Mouse (Mus musculus) hindbrain, postnatal 0 days (tissue): ENCODE measurements at regions not wholly inside any gene's neighbourhood (a gene's known extent, or its start where the extent isn't known, plus 50 kb on each side); places are given as distances from the start of the nearest gene placed in this dataset.
A peak's percentile ranks its signal among the peaks of the same experiment; 100 is the strongest.

Source experiments
- ATAC-seq: fragments of 200-750 bp; cut with Nextera tagmentation; 2 replicates; pipeline ENCODE4 v1.8.0; 2017; ENCODE audit warnings: mild to moderate bottlenecking, moderate TSS enrichment, moderate library complexity
- DNase-seq: peaks from one replicate; pipeline ENCODE4 v3.0.0-alpha.2; 2015; ENCODE audit warnings: low spot score
- H3K27ac ChIP-seq: fragments of 300-500 bp; sonication (generic); 2 replicates; pipeline ENCODE4 v1.5.1; 2014; ENCODE audit warnings: mild to moderate bottlenecking
- H3K27me3 ChIP-seq: fragments of 300-500 bp; sonication (generic); 2 replicates; pipeline ENCODE4 v1.6.1; 2014; ENCODE audit warnings: low read length, mixed read lengths; ENCODE audit not compliant: insufficient read depth
- H3K36me3 ChIP-seq: fragments of 300-500 bp; sonication (generic); 2 replicates; pipeline ENCODE4 v1.6.1; 2014; ENCODE audit warnings: low read length, mixed read lengths; ENCODE audit not compliant: insufficient read depth
- H3K4me1 ChIP-seq: fragments of 300-500 bp; sonication (generic); 2 replicates; pipeline ENCODE4 v1.6.1; 2014; ENCODE audit warnings: antibody characterized with exemption, low read length, mixed read lengths; ENCODE audit not compliant: insufficient read depth
- H3K4me2 ChIP-seq: fragments of 300-500 bp; sonication (generic); 2 replicates; pipeline ENCODE4 v1.6.1; 2014; ENCODE audit warnings: low read depth, mild to moderate bottlenecking, low read length, moderate library complexity, mixed read lengths
- H3K4me3 ChIP-seq: fragments of 300-500 bp; sonication (generic); 2 replicates; pipeline ENCODE4 v1.5.1; 2014; ENCODE audit warnings: low read length
- H3K9ac ChIP-seq: fragments of 300-500 bp; sonication (generic); replicated peaks from 2 replicates; pipeline ENCODE4 v1.6.1; 2014; ENCODE audit warnings: mild to moderate bottlenecking, low read length, moderate library complexity, mixed read lengths
- H3K9me3 ChIP-seq: fragments of 300-500 bp; sonication (generic); 2 replicates; pipeline ENCODE4 v1.6.1; 2016; ENCODE audit warnings: low read length, mixed read lengths
- CTCF ChIP-seq: IDR thresholded peaks from 2 replicates; pipeline ENCODE4 v1.5.1; 2016; ENCODE audit warnings: antibody characterized with exemption, control low read depth, low read depth
- WGBS: fragments of 180-500 bp; shearing (Covaris S2); extraction: QIAGEN DNeasy Blood & Tissue Kit; methylation state at CpG from one replicate; pipeline ENCODE4 v1.1.7; 2014; 5-methylcytosine and 5-hydroxymethylcytosine counted together

DNA sequence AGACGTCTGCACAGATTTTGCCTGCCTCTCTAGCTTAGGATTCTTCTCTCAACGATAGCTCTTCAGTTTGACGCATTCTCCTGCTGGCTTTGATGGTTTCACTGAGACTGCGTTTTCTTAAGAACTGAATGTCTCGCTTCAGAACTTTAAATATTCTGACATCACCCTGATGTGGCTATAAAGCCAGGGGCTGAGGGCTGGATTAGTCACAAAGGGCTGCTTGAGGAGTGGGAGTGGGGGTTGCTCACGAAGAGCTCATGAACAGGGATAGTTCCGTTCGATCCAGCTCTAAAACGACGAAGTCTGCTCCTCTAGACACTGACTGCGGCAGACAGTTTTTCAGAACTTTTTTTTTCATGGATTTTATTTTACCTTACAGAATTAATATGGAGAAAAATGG is 240.7 kb upstream of the Nr5a2 start:
- DNase-seq (peak; percentile 27), ATAC-seq (peak; percentile 29; the same call in 1 of the 2 replicates)
- H3K4me3 ChIP-seq = no peak overlapping the region
- no peaks in the 10 kb centered on the region for H3K27me3 ChIP-seq
- H3K4me1 ChIP-seq = no peaks in the 10 kb centered on the region
- no peak overlapping the region for H3K9ac ChIP-seq
- H3K36me3 ChIP-seq = no peaks in the 10 kb centered on the region
- no peak overlapping the region for H3K27ac ChIP-seq
- TF ChIP-seq CTCF = no peak
- 66% methylated on average over 11 of the region's 11 CpGs for WGBS
- no peaks in the 10 kb centered on the region for H3K9me3 ChIP-seq
- H3K4me2 ChIP-seq = no peak overlapping the region

DNA sequence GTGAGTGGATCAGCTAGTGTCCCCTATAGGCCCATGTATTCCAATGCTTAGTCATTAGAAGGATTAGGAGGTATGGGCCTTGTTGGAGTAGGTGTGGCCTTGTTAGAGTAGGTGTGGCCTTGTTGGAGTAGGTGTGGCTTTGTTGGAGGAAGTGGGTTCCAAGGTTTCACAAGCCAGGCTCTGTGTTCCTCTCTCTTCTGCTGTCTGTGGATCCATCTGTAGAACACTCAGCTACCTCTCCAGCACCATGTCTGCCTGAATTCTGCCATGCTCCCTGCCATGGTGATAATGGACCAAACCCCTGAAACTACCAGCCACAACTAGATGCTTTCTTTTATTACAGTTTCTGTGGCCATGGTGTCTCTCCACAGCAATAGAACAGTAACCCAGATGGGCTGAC is 235.7 kb upstream of the Nr5a2 start:
- DNase-seq (no peak), ATAC-seq (no peak)
- Histone ChIP-seq H3K4me3 (no peak overlapping the region), H3K9ac (no peak overlapping the region), H3K4me1 (no peaks in the 10 kb centered on the region), H3K4me2 (no peak overlapping the region), H3K36me3 (no peaks in the 10 kb centered on the region), H3K27me3 (no peaks in the 10 kb centered on the region), H3K9me3 (no peaks in the 10 kb centered on the region), H3K27ac (no peak overlapping the region)
- TF ChIP-seq CTCF = no peak

DNA sequence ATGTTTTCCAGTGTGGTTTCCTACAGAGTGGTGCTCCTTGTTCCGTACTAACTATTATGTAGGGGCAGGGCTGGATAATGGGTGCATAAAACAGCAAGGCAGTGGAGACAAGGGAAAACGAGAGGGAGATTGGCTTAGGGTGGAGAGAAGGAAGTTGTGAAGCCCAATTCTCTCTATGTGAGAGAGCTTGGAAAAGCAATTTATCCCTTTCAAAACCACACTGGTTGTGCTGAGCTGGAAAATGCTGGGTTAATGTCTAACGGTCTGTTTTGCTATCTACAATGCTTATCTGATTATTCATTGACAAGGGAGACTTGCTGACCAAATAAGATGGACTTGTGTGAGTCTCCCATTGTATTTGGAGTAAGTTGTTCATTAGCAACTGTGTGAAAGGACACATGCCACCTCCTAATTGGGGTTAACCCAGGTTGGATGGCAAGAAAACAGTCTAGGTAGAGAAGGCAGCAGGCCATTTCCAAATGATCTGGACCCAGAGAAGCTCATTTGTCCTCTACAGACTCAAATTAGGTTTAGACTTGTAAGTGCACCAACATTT is 234.9 kb upstream of the Nr5a2 start:
- TF ChIP-seq CTCF = no peak
- Histone ChIP-seq H3K27ac (no peak overlapping the region), H3K4me3 (no peak overlapping the region), H3K9ac (no peak overlapping the region), H3K9me3 (no peaks in the 10 kb centered on the region), H3K36me3 (no peaks in the 10 kb centered on the region), H3K27me3 (no peaks in the 10 kb centered on the region), H3K4me2 (no peak overlapping the region), H3K4me1 (no peaks in the 10 kb centered on the region)
- DNase-seq (no peak), ATAC-seq (no peak)
- 67% methylated on average over 3 of the region's 3 CpGs for WGBS

DNA sequence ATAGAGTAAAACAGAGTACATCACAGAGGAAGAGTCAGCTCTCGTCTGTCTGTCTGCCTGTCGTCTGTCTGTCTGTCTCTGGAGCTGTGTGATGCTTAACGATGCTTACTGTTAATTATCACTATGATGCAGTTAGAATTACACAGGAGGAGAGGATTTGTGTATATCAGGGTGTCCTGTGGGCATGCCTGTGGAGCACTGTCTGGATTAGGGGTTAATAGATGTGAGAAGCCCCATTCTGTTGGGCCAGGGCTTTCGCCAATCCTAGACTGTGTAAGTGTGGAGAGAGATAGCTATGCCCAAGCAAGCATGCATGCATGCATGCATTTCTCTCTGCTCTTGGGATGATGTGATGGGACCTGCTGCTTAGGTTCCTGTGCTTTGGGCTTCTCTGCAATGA is 218.0 kb upstream of the Nr5a2 start:
- Histone ChIP-seq H3K27ac (no peak overlapping the region), H3K27me3 (no peaks in the 10 kb centered on the region), H3K9me3 (no peaks in the 10 kb centered on the region), H3K9ac (no peak overlapping the region), H3K4me1 (no peaks in the 10 kb centered on the region), H3K36me3 (no peaks in the 10 kb centered on the region), H3K4me2 (no peak overlapping the region), H3K4me3 (no peak overlapping the region)
- no peak for TF ChIP-seq CTCF
- ATAC-seq = no peak
- 92% methylated on average over 4 of the region's 4 CpGs for WGBS
- DNase-seq = no peak

DNA sequence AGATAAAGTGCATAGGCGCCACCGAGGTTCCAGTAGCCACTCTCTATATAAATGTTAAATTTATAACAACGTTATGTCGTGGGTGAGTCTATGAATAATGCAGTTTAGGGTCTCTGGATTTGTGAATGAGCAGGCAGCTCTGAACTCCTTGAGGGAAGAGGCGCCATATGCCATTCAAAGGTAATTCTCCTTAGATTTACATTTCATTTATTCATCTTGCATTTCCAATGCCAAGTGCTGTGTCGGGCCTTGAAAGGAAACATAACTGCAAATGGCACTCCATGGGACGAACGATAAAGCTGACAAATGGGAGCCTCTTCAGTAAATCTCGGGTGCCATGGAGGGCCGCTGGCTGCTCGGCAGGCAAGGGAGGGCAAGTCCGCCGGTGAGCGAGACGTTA is 216.4 kb upstream of the Nr5a2 start:
- Histone ChIP-seq H3K9me3 (no peaks in the 10 kb centered on the region), H3K4me2 (no peak overlapping the region), H3K4me3 (no peak overlapping the region), H3K27ac (no peak overlapping the region), H3K27me3 (no peaks in the 10 kb centered on the region), H3K9ac (no peak overlapping the region), H3K36me3 (no peaks in the 10 kb centered on the region), H3K4me1 (no peaks in the 10 kb centered on the region)
- no peak for TF ChIP-seq CTCF
- no peak for ATAC-seq
- DNase-seq = no peak
- WGBS = 70% methylated on average over 15 of the region's 15 CpGs

DNA sequence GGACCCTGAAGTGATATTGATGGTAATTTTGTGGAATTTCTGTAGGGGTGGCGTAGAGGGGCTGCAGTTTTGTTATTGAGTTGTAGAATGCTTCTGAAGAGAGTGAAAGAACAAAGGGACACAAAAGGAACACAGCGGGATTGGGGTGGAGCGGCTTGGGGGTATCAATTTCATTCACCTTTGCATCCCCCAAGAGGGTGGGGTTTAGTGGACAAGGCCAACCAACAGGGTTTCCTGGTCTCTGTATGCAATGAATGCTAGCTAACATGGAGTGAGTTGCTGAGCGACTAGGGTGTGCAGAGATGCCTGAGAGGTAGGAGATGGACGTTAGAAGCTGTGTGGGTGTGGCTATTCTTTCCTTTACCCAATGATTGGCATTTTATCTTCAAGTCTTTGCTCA is 213.8 kb upstream of the Nr5a2 start:
- no peaks in the 10 kb centered on the region for H3K4me1 ChIP-seq
- TF ChIP-seq CTCF = no peak
- H3K4me2 ChIP-seq = no peak overlapping the region
- DNase-seq (no peak), ATAC-seq (no peak)
- H3K9ac ChIP-seq = no peak overlapping the region
- H3K36me3 ChIP-seq = no peaks in the 10 kb centered on the region
- WGBS = 31% methylated on average over 5 of the region's 5 CpGs
- no peak overlapping the region for H3K4me3 ChIP-seq
- H3K27ac ChIP-seq = no peak overlapping the region
- no peaks in the 10 kb centered on the region for H3K9me3 ChIP-seq
- no peaks in the 10 kb centered on the region for H3K27me3 ChIP-seq

DNA sequence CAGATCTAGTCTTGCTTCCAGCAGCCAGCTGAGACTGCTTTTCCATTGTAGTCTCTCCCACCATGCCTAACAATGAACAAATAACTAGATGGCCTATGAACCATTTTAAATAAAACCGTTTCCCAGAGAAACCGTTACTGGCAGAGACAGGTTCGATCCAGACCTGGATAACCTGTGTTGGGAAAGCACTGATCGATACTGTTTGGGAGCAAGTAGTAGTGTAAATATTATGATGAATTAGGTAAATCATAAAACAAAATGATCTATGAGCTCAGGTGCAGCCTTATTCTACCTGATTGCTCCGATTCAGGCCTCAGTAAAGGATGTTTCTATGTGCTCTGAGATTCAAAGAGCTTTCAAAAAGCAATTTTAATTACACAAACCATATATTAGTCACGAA is 211.9 kb upstream of the Nr5a2 start:
- WGBS = 78% methylated on average over 6 of the region's 6 CpGs
- H3K4me3 ChIP-seq = no peak overlapping the region
- no peaks in the 10 kb centered on the region for H3K27me3 ChIP-seq
- no peak for TF ChIP-seq CTCF
- H3K4me1 ChIP-seq = no peaks in the 10 kb centered on the region
- no peak overlapping the region for H3K4me2 ChIP-seq
- H3K9me3 ChIP-seq = no peaks in the 10 kb centered on the region
- ATAC-seq = no peak
- DNase-seq = no peak
- no peaks in the 10 kb centered on the region for H3K36me3 ChIP-seq
- no peak overlapping the region for H3K9ac ChIP-seq
- H3K27ac ChIP-seq = no peak overlapping the region
